Mouse (Mus musculus) naive thymus-derived CD4-positive, alpha-beta T cell, adult 2 months (primary cell): ENCODE results near the gene Foxn3.
"Not testable (repeated sequence)": the region's sequence is repeated elsewhere in the genome, so short reads cannot be mapped to it uniquely, and the experiment has no call there.

Experiments
- DNase-seq: peaks from one replicate; pipeline ENCODE4 v3.0.0-alpha.2; 2011; ENCODE audit warnings: low read depth

Gene Foxn3

DNA sequence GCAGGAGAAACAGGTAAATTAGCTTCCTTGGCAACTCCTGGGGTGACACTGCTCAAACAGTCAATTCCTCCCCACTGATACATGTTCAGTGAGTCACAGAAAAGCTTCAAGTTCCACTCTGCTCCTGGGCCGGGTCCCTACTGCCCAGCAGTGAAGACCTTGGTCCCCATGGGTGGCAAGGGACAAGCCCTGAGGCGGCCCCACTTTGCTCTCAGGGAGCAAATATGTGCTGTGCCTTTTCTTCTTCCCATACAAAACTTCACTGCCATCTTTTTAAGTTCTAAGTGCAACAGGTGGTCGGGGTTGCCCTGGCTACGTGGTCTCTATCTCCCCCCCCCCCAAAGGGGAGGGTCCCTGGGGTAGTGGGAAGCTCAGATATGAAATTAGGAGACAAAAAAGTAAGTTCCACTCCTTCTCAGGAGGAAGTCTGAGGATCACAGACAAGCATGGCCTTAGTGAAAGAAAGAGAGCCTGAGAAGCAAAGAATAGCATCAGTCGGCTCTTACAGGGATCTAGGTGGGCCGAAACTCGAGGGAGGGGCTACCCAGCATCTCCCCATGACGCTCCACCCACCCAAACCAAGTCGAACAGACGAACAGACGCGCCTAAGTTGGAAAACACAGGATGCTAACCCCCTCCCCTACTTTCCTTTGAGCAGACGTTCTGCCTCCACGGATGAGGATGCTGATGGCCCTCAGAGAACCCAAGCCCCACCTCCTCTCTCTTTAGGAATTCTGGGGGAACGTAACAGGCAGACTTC lies 342.1 kb downstream of the Foxn3 start:
- DNase-seq = no peak

DNA sequence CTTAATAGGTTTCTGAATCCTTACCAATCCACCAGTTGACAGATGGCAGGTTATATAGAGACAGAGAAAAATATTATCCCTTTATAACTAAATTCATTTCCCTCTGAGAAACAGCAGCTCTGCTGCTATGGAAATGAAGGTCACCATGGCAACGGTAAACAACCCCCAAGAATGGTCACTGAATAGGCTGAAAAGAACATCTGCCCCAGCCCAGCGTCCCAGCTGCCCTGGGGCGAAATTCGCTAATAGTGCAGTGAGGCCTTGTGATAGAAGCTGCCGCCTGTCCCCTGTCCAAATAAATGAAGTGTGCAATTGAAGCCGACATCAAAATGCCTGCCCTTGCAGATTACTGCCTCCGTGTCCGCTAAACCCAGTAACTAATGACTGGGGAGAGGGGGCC lies 343.0 kb downstream of the Foxn3 start:
- no peak for DNase-seq

DNA sequence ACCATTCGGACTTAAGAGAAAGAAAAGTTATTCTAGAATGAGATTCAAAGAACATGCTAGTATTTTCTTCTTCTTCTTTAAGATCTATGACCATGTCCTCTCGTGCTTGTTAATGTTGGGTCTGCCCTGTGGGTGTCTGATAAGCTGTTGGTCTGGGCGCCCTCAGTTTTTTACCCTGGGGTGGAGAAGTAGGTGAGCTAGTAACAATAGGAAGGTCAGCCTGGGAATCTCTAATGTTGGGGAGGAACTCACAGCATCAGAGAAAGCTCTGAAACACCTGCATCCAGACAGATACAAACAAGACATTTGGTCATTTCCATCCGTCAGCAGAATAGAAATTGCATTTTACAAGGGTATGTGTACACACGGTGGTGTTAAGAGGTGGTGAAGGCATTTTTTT lies 343.6 kb downstream of the Foxn3 start:
- DNase-seq = no peak

DNA sequence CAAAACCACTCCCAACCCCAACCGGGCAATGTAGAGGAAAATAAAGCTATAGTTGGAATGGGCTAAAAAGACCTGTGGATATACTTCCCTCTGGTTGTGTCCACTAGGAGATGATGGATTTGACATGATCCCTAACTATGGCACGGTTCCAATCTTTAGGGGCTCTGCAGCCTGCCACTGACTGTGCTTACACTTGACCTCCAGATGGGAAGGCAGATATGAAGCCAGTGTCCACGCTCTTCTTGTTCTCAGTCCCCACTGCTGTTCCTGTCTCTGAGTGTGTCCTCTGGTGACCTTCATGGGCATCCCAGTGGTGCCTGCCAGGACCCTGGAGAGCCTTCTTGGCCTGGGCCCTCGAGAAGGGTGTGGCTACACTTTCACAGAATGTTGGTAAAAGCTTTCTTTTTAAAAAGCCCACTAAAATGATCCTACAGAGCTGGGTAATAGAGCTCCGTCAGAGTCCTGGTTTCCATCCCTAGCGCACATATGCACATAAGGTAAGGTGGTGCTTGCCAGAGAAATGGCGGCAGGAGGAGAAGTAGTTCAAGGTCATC lies 346.2 kb downstream of the Foxn3 start:
- no peak for DNase-seq

DNA sequence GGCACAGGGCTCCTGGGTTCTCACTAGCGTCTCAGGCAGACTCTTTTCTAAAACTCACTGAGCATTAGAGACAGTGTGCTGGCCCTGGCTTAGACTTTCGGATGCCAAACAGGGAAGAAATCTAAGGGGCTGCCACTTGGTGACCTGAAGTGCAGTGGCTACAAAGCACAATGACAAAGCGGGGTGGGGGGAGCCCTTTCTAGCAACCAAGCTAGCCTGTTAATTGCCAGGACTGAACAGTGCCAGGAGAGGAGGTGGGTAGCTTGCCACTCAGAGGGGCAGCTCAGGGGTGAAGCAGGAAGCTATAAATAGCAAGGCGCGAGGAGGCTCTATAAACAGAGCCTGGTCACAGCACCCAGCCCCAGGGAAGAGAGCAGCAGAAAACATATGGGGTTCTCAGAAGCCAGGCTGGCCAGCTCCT lies 347.0 kb downstream of the Foxn3 start:
- DNase-seq = no peak

DNA sequence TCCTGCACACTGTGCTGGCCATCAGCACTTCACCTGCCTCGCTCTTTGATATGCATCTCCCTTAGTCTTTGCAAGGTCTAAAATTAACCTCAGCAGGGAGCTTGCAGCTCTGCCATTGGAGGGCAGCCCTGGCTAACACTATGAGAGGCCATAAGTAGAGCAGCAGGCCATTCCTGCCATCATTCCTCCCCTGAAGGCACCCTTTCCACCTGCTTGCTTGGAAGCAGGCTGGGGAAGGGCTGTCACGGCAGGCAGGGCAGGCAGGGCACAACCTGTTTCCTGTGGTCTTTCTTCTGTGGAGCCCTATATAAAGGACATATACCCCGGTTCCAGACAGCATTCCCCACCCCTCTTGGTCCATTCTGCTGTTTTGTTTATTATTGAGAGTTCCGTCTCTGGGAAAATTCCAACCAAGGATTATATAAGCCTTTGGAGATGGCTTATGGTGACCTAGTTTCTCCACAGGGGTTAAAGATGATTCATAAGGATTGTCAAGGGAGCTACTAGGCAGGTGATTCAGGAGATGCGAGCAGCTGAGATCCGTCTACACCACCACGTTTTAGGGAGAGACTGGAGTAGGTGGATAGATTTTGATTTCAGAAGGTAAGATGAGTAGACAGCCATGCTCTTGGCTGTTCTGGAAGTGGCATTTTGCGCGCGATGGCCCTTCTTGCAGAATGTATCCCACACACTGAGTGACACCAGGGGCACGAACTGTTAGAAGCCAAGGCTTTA lies 347.7 kb downstream of the Foxn3 start:
- DNase-seq = no peak

DNA sequence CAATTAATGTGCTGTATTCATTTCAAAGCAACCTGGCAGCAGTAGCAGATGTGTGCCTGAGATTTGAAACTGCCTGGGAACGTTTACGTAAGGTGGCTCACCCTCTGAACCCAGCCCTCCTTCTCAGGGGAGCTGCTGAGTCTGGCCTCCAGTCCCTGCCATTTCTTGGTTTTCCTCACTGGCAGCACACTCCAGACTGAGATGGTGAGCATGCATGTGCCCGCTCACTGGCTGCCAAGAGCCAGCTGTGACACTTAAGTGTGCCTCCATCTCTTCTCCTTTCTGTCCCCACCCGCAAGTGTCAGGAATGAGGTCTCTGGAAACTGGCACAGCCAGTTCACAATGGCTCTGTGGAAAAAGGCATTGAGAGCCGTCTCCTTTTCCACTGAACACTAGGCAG lies 349.3 kb downstream of the Foxn3 start:
- DNase-seq = no peak

DNA sequence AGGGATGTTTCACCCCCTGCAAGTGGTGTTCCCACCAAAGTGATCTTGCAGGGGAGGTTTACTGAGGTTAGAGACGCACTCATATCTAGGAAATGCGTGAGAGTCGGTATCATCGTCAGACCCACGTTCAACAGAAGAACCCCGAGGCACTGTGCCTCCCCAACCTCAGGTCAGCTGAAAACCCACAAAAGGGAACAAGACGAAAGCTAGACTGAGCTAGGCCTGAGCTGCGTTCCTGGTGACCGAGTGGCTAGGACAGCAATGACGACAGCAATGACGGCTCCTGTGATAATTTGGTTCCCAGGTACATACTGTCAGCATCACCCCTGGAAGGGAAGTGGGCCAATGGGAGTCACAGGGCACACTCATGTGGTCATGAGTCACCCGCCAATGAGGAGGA lies 350.2 kb downstream of the Foxn3 start:
- DNase-seq = no peak

DNA sequence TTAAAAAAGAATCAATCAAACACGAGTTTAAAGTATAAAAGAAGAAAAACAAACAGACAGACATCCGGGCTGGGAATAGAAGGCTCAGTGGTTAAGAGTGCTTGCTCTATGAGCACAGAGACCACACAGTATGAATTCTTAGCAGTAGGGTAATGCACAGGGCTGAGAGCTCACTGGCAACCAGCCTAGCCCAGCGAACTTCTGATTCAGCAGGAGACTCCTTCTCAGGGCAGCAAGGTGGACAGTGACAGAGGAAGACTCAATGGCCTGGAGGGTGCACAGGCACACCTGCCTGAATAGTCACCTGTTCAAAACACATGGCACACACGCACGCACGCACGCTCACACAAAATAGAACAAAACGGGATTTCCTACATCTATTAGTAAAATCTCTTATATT lies 353.6 kb downstream of the Foxn3 start:
- no peak for DNase-seq

DNA sequence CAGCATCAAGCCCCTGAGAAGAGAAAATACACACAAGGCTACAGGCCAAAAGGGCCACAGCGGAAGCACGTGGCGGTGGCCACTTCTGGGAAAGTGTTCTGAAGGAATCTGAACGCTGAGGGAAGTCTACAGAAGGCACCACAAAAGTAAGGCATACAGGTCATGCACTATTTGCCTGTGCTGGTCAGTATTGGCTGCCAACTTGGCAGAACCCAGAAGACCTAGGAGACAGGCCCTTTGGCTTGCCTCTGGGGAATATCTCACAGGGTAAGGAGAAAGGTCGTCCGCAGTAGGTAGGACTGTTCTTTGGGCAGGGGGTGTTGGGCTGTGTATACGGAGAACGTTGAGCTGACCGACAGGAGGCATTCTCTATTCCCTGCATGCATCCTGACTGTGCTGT lies 355.1 kb downstream of the Foxn3 start:
- no peak for DNase-seq

DNA sequence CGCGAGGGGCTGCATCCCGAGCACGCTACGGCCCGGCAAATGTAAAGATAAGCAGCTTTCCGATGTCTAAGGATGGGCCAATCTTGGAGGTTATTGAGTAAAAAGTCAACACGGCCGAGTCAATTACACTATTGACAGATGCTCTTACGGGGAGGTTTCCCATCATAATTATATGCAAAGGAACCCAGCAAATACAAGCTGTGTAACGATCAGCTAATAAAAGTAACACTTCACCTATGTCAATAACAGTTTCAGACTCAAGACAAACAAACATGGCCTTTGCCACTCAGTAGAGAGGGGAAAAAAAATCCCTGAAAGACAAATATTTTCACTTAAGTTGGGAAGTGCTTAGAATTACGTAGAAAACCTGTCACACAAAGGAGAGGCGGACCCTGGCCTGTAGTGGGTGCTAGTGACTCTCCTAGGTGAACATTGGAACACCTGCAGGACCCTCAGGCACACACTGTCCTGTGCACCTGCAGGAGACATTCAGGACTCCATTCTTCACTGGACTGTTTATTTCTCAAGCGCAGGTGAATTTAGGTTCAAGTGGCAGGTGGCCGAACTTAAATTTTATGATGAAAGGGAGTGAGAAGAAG lies 356.3 kb downstream of the Foxn3 start:
- DNase-seq = no peak

DNA sequence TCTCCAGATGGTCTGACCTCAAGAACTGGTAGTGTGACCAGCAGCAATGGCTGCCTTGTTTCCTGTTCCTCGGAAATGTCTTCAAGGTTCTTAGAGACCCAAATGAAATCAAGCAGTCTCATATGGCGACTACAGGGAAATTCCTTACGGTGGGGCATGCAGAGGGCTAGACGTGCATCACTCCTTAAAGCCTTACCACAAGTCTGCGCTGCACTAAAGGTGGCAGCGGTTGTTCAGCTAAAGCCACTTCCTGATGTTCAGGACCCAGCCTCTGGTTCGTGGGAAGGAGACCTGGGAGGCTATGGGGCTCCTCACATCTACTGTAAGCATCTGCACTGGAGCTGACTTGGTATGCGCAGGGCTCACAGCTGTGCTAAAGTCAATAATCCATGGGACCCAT lies 357.6 kb downstream of the Foxn3 start:
- DNase-seq = peak; percentile 27

DNA sequence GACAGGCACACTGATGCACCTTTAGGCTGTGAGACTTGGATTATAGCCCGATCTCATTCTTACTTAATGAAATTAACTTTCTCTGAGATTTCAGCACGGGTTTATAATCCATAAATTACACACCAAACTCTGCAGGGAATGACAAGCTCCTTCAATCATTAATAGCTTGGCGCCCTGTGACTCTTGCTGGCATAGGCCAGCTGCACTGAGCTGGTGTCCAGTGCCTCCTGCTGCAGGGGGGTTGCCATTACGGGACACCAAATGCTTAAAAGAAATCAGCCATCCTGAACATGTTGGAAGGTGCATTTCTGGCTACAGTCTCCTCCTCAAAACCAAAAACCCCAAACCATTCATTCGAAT lies 364.3 kb downstream of the Foxn3 start:
- DNase-seq = no peak

DNA sequence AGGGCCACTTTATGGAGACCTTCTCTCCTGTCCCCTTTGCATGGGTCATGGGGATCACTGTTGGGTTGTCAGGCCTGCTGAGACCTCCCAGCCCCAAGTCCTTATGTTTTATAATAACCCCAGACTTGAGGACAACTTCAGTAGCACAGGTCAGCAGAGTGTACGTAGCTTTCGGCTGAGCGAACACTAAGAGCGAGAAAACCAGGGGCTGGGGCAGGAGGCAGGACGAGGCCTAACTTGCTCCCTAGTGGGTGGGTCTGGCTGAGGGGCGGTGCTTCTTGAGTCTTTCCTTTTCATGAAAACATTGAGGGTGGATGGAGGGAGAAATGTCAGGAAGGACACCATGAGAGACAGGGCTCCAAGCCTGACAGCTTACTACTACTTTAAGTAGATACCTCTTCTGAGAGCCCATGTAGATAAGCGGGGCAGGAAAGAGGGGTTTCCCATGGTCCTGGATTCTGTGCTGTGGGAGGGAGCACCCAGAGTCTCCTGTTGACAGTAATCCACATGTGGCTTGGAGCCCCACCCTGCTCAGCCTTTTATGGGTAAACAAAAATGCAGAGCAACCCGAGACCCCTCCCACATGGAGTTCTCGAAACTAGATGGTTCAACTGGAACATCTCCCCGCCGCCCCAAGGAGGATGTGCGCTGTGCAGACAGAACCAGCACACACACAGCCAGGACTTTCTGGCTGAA lies 364.8 kb downstream of the Foxn3 start:
- no peak for DNase-seq

DNA sequence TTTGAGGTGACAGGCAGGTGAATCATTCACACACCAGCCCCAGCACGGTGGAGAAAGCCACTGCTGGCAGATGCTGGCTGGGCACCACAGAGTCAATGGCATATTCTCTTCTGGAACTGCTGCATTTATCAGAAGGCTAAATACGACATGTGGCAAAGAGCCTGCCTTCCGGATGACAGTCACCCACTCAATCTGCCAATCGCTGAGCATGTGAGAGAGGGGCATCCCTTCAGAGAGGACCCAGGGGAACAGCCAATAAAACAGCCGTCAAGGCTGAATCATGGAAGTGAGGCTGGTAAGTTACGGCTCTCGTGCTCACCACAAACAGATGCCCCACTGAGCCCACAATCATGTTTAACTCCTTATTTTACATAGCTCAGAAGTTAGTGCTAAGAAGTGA lies 366.4 kb downstream of the Foxn3 start:
- no peak for DNase-seq

DNA sequence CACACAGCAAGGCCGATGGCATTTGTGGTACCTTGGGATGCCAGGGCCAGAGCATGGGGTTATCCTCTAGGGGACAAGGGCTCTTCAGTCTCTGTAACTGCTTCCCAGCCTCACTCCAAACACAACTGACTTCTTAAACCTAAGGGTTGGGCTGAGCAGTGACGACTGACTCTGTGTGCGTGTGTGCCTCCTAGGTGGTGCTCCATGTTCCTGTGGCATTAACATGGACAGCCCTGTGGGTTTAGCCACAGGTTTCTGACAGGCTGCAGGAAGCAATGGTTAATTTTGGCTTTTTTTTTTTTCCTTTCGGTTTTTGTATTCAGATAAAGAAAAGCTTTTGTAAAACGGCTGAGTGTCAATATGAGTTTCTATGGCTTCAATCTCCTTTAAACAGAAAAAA lies 367.7 kb downstream of the Foxn3 start:
- DNase-seq = no peak

DNA sequence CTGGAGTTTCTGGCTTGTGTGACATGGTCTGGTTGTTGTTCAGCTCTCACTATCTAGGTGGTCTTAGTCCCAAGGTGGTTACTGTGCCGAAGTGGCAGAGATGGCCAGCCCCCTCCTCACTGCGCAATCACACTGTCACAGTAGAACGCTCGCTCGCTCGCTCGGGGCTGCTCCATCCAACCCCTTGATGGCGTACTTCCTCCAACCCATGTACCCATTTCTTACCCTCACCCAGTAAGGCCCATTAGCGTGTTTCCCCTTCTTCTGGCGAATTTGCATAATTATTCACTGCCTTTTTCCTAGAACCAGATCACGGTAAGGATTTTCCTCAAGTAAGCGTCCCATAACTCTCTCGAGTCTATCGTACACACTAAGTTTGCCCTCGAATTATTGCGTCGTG lies 369.3 kb downstream of the Foxn3 start:
- DNase-seq = not testable (repeated sequence)

DNA sequence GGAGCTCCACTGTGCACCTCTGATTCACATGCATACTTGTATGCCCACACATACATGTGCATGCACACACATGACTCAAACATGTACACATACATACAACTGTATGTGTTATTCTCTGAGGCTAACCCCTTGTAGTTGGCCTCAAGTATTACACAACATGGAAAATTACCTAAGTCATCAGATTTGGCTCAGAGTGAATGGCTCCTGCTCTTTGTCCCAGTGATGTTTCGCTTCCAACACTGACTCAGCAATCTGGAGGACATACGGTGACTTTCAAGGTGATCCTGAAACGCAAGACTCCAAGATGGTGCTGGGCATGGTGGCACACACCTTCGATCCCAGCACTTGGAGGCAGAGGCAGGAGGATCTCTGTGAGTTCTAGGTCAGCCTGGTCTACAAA lies 375.7 kb downstream of the Foxn3 start:
- no peak for DNase-seq

DNA sequence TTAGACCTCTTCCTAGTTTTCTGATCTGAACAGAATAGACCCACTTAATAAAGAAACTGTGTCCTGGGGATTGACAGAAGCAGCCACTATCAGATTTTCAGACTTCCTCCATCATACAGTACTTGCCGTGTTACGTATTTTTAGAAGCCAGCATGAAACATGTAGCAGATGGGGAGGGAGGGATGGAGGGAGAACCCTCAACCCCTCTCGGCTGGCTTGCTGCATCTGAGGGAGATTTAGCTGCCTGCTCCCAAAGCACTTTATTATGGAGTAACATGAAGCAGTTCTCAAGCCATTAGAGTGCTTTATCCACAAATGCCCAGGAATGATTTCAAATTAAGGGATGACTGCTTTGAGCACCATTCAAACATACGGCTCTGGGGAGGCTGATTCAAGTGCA lies 377.1 kb downstream of the Foxn3 start:
- no peak for DNase-seq

DNA sequence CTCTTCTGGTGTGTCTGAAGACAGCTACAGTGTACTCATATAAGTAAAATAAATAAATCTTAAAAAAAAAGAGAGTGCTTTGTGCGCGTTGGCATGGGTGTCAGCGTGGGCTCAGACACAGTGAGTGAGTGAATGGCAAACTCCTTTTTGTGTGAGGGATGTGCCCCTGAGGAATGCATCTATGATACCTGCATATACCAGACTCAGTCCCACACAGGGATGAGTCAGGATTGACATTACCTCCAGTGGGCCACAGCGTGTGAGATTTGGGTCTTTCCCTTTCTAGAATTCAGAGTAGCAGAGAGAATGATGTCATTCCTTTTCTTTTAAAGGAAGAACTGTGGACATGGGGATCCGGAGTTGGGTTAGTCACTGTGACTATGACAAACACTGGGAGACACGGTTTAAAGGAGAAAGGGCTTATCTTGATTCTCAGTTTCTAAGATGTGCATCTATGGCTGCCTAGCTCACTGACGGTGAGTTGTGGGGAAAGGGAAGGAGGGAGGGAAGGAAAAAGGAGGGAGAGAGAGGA lies 380.1 kb downstream of the Foxn3 start:
- no peak for DNase-seq

DNA sequence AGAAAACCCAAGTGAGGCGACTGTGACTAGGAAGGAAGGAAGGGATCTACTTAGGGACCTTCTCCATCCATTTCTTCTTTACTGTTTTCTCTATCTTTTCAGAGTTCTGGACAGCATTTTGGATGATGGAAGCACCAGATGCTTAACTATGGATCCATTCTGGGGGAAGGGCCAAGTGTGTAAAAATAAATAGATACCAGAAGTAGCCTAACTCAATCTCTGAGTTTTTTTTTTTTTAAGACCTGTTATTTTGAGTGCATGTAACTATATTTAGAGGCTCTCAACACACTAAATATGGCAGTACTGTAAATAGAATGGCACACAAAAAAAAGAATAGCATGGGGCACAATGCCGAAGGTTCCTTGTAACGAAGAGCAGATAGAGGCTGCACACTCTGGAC lies 381.0 kb downstream of the Foxn3 start:
- DNase-seq = no peak

DNA sequence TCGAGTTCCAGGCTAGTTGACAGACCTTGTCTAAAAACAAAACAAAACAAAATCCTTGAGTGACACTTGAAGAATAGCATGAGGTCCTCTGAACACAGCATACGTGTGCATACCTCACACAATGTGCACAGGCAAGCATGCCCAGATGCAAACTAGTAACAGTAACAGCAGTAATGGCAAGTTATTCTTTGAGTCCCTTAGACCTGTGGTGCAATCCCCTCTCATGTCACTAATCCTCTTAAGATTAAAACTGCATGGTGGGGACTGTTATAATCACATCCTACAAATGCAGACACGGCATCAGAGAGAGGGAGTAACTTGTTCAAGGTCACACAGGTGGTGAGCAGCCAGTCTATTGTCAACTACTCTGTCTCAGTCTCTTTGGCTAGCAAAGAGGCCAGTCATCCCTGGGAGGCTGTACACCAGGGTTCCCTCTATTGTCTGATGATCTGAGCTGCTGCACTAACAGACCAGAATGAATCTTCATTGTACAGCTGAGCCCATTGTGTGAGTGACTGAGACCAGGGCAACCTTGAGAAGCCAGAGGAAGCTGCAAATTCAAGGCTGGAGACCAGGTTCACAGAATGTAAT lies 383.1 kb downstream of the Foxn3 start:
- DNase-seq = no peak
